Mouse (Mus musculus) liver, embryonic 14.5 days (tissue): ENCODE measurements around the gene Idh1. TPM values are rescaled to one million over a fixed set of nuclear protein-coding genes. Genes with fewer than 3 reads are reported as not detected.
A peak's percentile ranks its signal among the peaks of the same experiment; 100 is the strongest.

Experiments used
- ATAC-seq: fragments of 200-750 bp; cut with Nextera tagmentation; 2 replicates; pipeline ENCODE4 v1.8.0; 2017; ENCODE audit warnings: moderate number of reproducible peaks, mild to moderate bottlenecking, moderate library complexity; ENCODE audit not compliant: insufficient read depth
- DNase-seq, 3 experiments: peaks; one replicate each; pipeline ENCODE4 v3.0.0-alpha.2; 2012 to 2013; ENCODE audit warnings: low read depth in 3 of 3, low spot score in 3 of 3
- H3K27ac ChIP-seq: fragments of 300-500 bp; sonication (generic); 2 replicates; pipeline ENCODE4 v1.5.1; 2014; ENCODE audit warnings: moderate library complexity, mild to moderate bottlenecking, control low read depth, inconsistent platforms
- H3K27me3 ChIP-seq: fragments of 300-500 bp; sonication (generic); 2 replicates; pipeline ENCODE4 v1.6.1; 2014; ENCODE audit warnings: mild to moderate bottlenecking, low read length, moderate library complexity; ENCODE audit not compliant: control insufficient read depth, insufficient read depth
- H3K36me3 ChIP-seq: fragments of 300-500 bp; sonication (generic); replicated peaks from 2 replicates; pipeline ENCODE4 v1.6.1; 2014; ENCODE audit warnings: low read depth; ENCODE audit not compliant: control insufficient read depth, insufficient read depth
- H3K4me1 ChIP-seq, 2 experiments: fragments of 200-500 bp in 1 of 2; fragments of 300-500 bp in 1 of 2; sonication (generic) in 1 of 2; replicated peaks; 2 replicates each; pipeline ENCODE4 v1.6.1; 2012 to 2014; ENCODE audit warnings: antibody characterized with exemption in 1 of 2, inconsistent platforms in 1 of 2, low read length in 1 of 2; ENCODE audit not compliant: control insufficient read depth in 2 of 2, insufficient read depth in 2 of 2
- H3K4me2 ChIP-seq: fragments of 300-500 bp; sonication (generic); 2 replicates; pipeline ENCODE4 v1.6.1; 2014; ENCODE audit warnings: low read depth, mild to moderate bottlenecking, control low read depth, moderate library complexity
- H3K4me3 ChIP-seq, 2 experiments: fragments of 200-500 bp in 1 of 2; fragments of 300-500 bp in 1 of 2; sonication (generic) in 1 of 2; 2 replicates each; pipeline ENCODE4 v1.5.1; 2012 to 2014; ENCODE audit warnings: low read depth in 2 of 2, low read length in 2 of 2, mild to moderate bottlenecking in 2 of 2, control low read depth in 1 of 2, inconsistent platforms in 1 of 2, moderate library complexity in 1 of 2; ENCODE audit not compliant: insufficient read depth in 1 of 2
- H3K9ac ChIP-seq: fragments of 300-500 bp; sonication (generic); replicated peaks from 2 replicates; pipeline ENCODE4 v1.6.1; 2014; ENCODE audit warnings: mild to moderate bottlenecking, control low read depth, moderate library complexity
- H3K9me3 ChIP-seq: fragments of 300-500 bp; sonication (generic); 2 replicates; pipeline ENCODE4 v1.6.1; 2016; ENCODE audit warnings: low read length, mixed read lengths; ENCODE audit not compliant: control insufficient read depth
- CTCF ChIP-seq: IDR thresholded peaks from 2 replicates; pipeline ENCODE4 v1.5.1; 2016; ENCODE audit warnings: antibody characterized with exemption, low read depth, control low read depth
- EP300 ChIP-seq: IDR thresholded peaks from 2 replicates; pipeline ENCODE4 v1.6.1; 2016; ENCODE audit warnings: antibody characterized with exemption, low read depth
- WGBS: fragments of 180-500 bp; shearing (Covaris S2); extraction: QIAGEN DNeasy Blood & Tissue Kit; methylation state at CpG from one replicate; pipeline ENCODE4 v1.1.7; 2014; ENCODE audit not compliant: insufficient replicate concordance; 5-methylcytosine and 5-hydroxymethylcytosine counted together
- polyA plus RNA-seq, 2 experiments: library from polyadenylated mRNA; depleted of rRNA in 1 of 2; stranded (reverse) in 1 of 2; unstranded in 1 of 2; fragments of >200 nt; fragmentation: Nextera tagmentation in 1 of 2; extraction: Ambion mirVana in 1 of 2; gene quantifications; 2 replicates each; pipeline versions ENCODE4 v1.2.1 to v1.2.3; 2012 to 2014

Idh1 gene
- polyA plus RNA-seq, 2 experiments: 34.6 to 96.0 TPM

GRCm38 (mm10) chr1:65183994-65184393, 2.3 kb downstream of the Idh1 start:
- Histone ChIP-seq H3K9me3 (no peaks in the 10 kb centered on the region), H3K4me2 (no peak overlapping the region), H3K36me3 (no peaks in the 10 kb centered on the region), H3K27me3 (no peaks in the 10 kb centered on the region), H3K27ac (no peak overlapping the region), H3K4me3 (no peak overlapping the region), H3K4me1 (peaks cover 8 to 16% of the 10 kb centered on the region in 2 experiments; a peak in 3 of 4 replicates), H3K9ac (no peak overlapping the region)
- DNase-seq (no peak), ATAC-seq (no peak)
- TF ChIP-seq CTCF: no peak
- TF ChIP-seq EP300: no peak
- 64% methylated on average over 2 of the region's 2 CpGs for WGBS

DNA sequence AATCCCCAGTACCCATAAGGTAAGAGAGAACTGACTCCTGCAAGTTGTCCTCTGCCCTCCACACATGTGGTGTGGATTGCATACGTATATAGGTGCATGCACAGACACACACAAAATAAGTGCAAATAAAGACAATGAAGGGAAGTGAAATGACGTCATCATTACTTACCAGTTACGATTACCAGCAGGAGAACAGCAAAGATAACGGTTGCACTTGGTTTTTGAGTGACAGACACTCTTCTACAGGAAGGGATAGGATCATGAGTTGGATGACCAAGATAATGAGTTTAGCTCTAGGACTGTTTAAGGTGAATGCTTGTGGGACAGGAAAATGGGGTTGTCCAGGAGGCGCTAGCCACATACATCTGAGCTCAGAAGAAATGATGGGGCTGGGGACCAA, 4.8 kb downstream of the Idh1 start:
- no peak for TF ChIP-seq EP300
- TF ChIP-seq CTCF: no peak
- Histone ChIP-seq H3K4me1 (peaks cover 9 to 22% of the 10 kb centered on the region in 2 experiments), H3K9me3 (no peaks in the 10 kb centered on the region), H3K4me2 (no peak overlapping the region), H3K36me3 (no peaks in the 10 kb centered on the region), H3K27ac (no peak overlapping the region), H3K27me3 (no peaks in the 10 kb centered on the region), H3K9ac (no peak overlapping the region), H3K4me3 (no peak overlapping the region)
- DNase-seq: no peak
- ATAC-seq: no peak
- WGBS: 25% methylated on average over 5 of the region's 5 CpGs

DNA sequence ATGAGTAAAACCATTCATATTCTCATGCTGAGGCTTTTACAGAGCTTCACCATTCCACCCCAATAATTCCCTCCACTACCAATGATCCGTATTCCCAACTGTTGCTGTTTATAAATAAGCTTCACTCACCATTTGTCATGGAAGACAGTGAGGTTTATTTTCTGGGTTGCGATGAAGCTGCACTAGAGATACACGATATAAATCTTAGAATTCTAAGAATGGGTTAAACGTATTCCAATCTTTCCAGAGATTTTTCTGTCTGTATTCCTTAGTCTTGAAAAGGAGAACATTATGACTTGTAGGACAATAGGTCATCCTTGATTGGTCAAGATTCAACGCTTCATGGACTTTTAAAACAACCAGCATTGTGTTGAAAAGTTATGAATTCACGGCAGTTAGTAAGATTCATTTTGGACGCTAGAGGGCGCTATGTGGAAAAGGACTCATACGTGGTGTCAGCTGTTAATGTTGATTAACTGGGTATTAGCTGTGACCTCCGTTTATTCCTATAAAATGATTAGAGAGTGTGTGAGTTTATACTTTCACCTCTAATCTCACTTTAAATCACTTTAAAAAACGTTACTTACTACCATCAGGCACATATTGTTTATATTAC, 6.6 kb downstream of the Idh1 start:
- DNase-seq (peak; percentile 72 to 78 (median 72)), ATAC-seq (no peak)
- Histone ChIP-seq H3K4me1 (peaks cover 4 to 13% of the 10 kb centered on the region in 2 experiments), H3K27ac (peak overlapping the region; percentile 90), H3K36me3 (no peaks in the 10 kb centered on the region), H3K9me3 (no peaks in the 10 kb centered on the region), H3K4me3 (peak overlapping the region; percentile 63 to 87), H3K4me2 (peak overlapping the region; percentile 91), H3K27me3 (no peaks in the 10 kb centered on the region), H3K9ac (peak overlapping the region; percentile 57)
- 3% methylated on average over 11 of the region's 11 CpGs for WGBS
- TF ChIP-seq CTCF: peak; percentile 80
- no peak for TF ChIP-seq EP300

- no peaks in the 10 kb centered on the region for H3K27me3 ChIP-seq
- H3K4me1 ChIP-seq: peaks cover 4 to 13% of the 10 kb centered on the region in 2 experiments
- no peaks in the 10 kb centered on the region for H3K9me3 ChIP-seq
- H3K9ac ChIP-seq: peak overlapping the region; percentile 57
- peak overlapping the region; percentile 90 for H3K27ac ChIP-seq
- peak overlapping the region; percentile 63 to 87 for H3K4me3 ChIP-seq
- WGBS: under 1% methylated on average over 39 of the region's 39 CpGs
- DNase-seq (peak; percentile 75 to 85 (median 77)), ATAC-seq (peak; percentile 81)
- H3K4me2 ChIP-seq: peak overlapping the region; percentile 91
- TF ChIP-seq CTCF (peak; percentile 86), EP300 (no peak)
- H3K36me3 ChIP-seq: no peaks in the 10 kb centered on the region
Measured at GRCm38 (mm10) chr1:65178902-65179432, 7.3 kb downstream of the Idh1 start.

GRCm38 (mm10) chr1:65178126-65178901, 8.0 kb downstream of the Idh1 start:
- 4% methylated on average over 27 of the region's 27 CpGs for WGBS
- no peaks in the 10 kb centered on the region for H3K27me3 ChIP-seq
- H3K9me3 ChIP-seq: no peaks in the 10 kb centered on the region
- H3K4me2 ChIP-seq: peak overlapping the region; percentile 91
- peak; percentile 80 for ATAC-seq
- TF ChIP-seq CTCF: peak; percentile 87
- no peak for TF ChIP-seq EP300
- H3K9ac ChIP-seq: peak overlapping the region; percentile 49
- peak; percentile 82 to 85 (median 84) for DNase-seq
- H3K4me3 ChIP-seq: peak overlapping the region; percentile 63 to 87
- H3K36me3 ChIP-seq: no peaks in the 10 kb centered on the region
- H3K27ac ChIP-seq: peak overlapping the region; percentile 90
- peaks cover 4 to 13% of the 10 kb centered on the region in 2 experiments for H3K4me1 ChIP-seq
